Mouse (Mus musculus): ENCODE results near the gene 1700030K09Rik. TPM values are rescaled to one million over a fixed set of nuclear protein-coding genes. Genes with fewer than 3 reads are reported as not detected.

1700030K09Rik gene
- polyA plus RNA-seq, 1 experiment from 2014 or later: 11.3 TPM

DNA sequence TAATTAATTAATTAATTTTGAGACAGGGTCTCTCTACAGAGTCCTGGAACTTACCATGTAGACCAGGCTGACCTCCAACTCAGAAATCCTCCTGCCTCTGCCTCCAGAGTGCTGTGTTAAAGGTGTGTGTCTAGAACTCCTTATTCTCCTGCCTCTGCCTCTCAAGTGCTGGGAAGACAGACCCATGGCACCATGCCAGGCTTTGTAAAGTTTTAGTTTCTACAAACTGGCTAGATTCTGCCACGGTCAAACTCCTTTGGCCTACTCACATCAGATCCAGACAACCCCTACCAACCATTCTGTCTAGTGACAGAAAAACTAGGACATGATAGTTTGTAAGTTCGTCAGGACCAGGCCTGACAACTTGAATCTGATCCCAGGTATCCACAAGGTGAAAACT lies 47.3 kb downstream of the 1700030K09Rik start:
- no peak for TF ChIP-seq CTCF (IDR thresholded peaks at IDR 0.05)
- in situ Hi-C loops (cut with MboI; ENCODE audit: low pct_unique_long_range_greater_than_20kb): no loop called here
- no peaks in the 10 kb centered on the region for H3K27me3 ChIP-seq
- ChIA-PET POLR2A (no interaction called here), CTCF (no interaction called here)
- ATAC-seq (no peak), DNase-seq (ENCODE audit: low read depth, low spot score) (no peak)

DNA sequence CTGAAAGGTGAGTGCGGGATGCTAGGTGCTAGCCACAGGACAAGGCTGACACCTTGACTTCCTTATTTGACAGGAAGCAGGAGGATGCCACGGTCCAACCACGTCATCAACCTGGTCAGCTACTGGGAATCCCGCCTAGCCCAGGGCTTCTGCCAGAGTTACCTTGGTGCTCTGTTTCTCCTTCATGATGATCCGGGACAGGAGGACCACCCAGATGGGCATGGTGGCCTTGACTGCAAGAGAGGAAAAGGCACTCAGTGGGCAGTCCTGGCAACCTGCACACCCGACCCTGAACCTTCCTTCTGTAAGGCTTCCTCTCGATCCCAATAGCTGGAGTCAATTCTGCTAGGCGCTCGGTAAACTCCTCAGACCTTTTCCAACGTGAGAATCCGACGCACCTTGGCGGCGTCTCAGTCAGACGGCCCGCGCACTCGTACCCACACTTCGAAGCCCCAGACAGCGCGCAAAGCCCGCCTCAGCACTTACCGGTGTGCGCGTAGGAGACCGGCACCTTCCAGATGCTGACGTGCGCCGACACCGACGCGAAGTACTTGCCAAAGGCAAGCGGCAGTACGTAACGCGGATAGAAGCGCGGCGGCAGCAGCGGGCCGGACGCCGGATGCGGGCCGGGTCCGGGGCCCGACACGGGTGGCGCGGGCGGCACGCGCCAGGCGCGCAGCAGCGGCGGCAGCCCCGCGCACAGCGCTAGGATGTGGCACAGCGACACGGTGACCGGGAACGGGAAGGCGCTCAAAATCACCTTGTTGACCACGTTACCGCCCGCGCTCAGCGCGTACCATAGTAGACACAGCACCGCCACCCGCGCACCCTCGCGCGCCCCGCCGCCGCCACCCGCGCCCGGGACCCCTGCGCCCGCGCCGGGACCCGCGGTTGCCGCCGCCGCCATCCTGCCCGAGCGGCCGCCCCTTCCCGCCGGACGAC lies 48.3 kb downstream of the 1700030K09Rik start, which contains the start of gene Slc35e1:
Gene Slc35e1, minus strand, starts transcription at position 935 of the 942 bp plus-strand sequence.
- ChIA-PET POLR2A (no interaction called here), CTCF (no interaction called here)
- H3K27me3 ChIP-seq: no peaks in the 10 kb centered on the region
- no peak for TF ChIP-seq CTCF (IDR thresholded peaks at IDR 0.05)
- in situ Hi-C loops (cut with MboI; ENCODE audit: low pct_unique_long_range_greater_than_20kb): no loop called here
- DNase-seq (ENCODE audit: low read depth, low spot score) (no peak), ATAC-seq (peak; percentile 26)

DNA sequence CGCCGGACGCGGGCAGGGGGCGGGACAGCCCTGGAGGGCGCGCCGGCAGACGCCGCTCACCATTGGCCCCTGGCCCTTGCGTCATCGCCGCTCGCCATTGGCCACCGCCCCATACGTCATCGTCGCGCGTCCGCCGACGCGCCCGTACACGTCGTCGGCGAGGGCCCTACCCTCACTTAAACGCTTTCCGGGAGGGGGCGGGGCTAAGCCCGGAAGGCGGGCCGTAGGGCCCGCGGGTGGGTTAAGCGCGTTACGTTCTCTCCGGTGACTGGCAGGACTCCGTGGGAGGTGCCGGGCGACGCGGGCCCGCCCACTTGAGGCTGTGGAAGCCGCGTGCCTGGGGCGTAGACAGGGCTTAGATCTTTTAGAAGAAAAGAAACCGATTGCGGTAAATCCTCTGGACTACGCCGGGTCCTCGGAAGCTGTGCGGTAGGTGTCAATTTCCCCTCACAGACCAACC lies 49.0 kb downstream of the 1700030K09Rik start:
- DNase-seq (ENCODE audit: low read depth, low spot score) (peak; percentile 83), ATAC-seq (peak; percentile 93)
- ChIA-PET POLR2A (no interaction called here), CTCF (no interaction called here)
- in situ Hi-C loops (cut with MboI; ENCODE audit: low pct_unique_long_range_greater_than_20kb): no loop called here
- H3K27me3 ChIP-seq: no peaks in the 10 kb centered on the region
- no peak for TF ChIP-seq CTCF (IDR thresholded peaks at IDR 0.05)

DNA sequence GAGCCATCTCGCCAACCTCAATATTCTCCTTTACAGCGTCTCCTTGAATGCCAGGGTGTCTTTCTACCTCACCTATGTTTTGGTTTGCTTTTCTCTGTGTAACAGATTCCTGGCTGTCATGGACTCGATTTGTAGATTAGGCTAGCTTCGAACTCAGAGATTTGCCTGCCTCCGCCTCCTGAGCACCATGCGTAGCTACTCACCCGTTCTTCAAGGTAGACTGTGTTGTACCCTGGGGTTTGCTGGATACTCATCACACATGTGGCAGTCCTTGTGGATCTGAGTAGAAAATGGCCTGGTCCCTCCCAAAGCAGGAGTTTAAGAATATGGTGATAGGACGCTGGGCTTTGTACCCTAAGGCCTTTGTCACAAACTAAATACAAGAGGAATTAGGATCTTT lies 49.7 kb downstream of the 1700030K09Rik start:
- ChIA-PET POLR2A (no interaction called here), CTCF (no interaction called here)
- in situ Hi-C loops (cut with MboI; ENCODE audit: low pct_unique_long_range_greater_than_20kb): no loop called here
- TF ChIP-seq CTCF (IDR thresholded peaks at IDR 0.05): no peak
- DNase-seq (ENCODE audit: low read depth, low spot score): no peak
- ATAC-seq: no peak
- no peaks in the 10 kb centered on the region for H3K27me3 ChIP-seq

DNA sequence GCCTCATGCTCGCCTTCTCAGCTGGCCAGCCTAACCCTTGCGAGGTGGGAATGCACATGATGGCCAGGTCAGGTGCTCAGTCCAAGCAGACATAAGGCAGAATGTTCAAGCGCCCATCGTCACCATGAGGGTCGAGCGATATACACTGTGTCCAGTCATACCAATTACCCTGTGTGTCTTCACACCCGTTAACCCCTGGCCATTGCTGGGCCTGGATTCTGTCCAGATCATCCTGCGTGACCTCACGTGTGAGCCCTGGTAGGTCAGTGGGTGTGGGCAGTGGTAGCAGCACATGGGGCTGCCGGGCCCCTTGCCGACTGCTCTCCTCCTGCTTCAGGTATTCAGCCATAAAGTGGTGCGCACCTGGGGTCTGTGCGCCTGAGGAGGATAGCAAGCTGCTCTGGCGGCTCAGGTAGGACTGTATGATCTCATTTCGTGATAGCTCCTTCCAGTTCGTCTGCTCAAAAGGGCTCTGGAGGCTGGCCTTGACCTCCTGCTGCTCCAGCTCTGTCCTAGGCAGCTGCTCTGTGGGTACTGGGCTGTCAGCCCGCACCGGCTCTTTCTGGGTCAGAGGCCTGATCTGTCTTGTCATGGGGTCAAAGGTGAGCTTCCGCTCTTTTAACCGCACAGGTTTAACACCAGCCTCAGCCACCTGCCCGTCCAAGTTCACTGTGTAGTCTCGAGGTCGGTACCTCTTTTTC lies 51.9 kb downstream of the 1700030K09Rik start:
- no peaks in the 10 kb centered on the region for H3K27me3 ChIP-seq
- DNase-seq (ENCODE audit: low read depth, low spot score) (no peak), ATAC-seq (no peak)
- CTCF ChIA-PET: interaction anchor here (1.1 kb wide), 1 partner anchor 54 kb away, joined by 3 read pairs; no protein-coding TSS in a partner anchor
- POLR2A ChIA-PET: interaction anchor here (1.2 kb wide), 1 partner anchor 21 kb away, joined by 4 read pairs; the partner anchor contains the start of gene Cherp
- TF ChIP-seq CTCF (IDR thresholded peaks at IDR 0.05): no peak
- in situ Hi-C loops (cut with MboI; ENCODE audit: low pct_unique_long_range_greater_than_20kb): loop anchor here (5.0 kb wide), 1 partner anchor 52 kb away; the partner anchor contains the start of gene Med26

DNA sequence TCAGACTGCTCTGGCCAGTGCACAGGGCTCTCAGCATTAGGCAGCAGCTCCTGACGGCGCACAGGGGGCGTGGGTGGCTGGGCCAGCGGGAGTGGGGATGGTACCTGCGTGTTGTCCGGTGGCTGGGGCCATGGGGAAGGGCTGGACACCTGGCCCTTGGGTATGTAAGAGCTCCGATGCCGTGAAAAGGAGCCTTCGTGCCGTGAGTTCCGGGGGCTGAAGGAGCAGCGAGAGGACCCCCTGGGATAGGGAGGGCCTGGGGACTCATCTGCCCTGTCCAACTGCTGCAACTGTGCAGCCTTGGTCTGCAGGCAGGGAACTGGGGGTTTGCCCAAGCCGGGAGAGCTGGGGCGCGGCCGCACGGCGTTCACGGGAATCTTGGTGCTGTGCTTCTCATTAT lies 52.5 kb downstream of the 1700030K09Rik start:
- in situ Hi-C loops (cut with MboI; ENCODE audit: low pct_unique_long_range_greater_than_20kb): loop anchor here (5.0 kb wide), 1 partner anchor 51 kb away; the partner anchor contains the start of gene Med26
- TF ChIP-seq CTCF (IDR thresholded peaks at IDR 0.05): no peak
- DNase-seq (ENCODE audit: low read depth, low spot score) (no peak), ATAC-seq (no peak)
- ChIA-PET POLR2A (interaction anchor here (0.7 to 1.2 kb wide), 2 partner anchors 16 to 22 kb away, joined by 3 to 4 read pairs; partner anchors contain the start of gene Cherp), CTCF (interaction anchor here (1.1 kb wide), 1 partner anchor 53 kb away, joined by 3 read pairs; no protein-coding TSS in a partner anchor)
- no peaks in the 10 kb centered on the region for H3K27me3 ChIP-seq

DNA sequence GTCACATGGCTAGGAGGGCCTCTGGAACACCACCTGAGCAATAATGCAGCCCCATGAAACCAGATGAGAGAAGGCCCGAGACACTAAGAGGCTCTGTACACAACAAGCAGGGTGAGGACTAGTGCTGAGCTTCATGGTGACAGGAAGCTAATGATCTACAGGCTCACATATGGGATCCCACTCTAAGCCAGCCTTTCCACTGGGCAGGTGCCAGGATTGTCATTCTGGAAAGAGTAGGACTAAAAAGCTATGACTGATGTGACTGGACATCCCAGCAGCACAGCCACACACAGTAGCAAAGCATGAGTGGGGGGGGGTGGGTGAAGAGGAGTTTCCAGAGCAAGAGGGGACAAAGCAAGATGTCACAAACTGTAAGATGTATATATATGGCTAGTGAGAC lies 54.2 kb downstream of the 1700030K09Rik start:
- ChIA-PET CTCF (interaction anchor here (1.0 to 1.1 kb wide), 2 partner anchors 14 to 63 kb away, joined by 3 read pairs; no protein-coding TSS in a partner anchor), POLR2A (interaction anchor here (1.0 kb wide), 1 partner anchor 9 kb away, joined by 4 read pairs; no protein-coding TSS in a partner anchor)
- in situ Hi-C loops (cut with MboI; ENCODE audit: low pct_unique_long_range_greater_than_20kb): loop anchor here (5.0 kb wide), 1 partner anchor 49 kb away; the partner anchor contains the start of gene Med26
- ATAC-seq: no peak
- no peaks in the 10 kb centered on the region for H3K27me3 ChIP-seq
- TF ChIP-seq CTCF (IDR thresholded peaks at IDR 0.05): no peak
- DNase-seq (ENCODE audit: low read depth, low spot score): no peak

DNA sequence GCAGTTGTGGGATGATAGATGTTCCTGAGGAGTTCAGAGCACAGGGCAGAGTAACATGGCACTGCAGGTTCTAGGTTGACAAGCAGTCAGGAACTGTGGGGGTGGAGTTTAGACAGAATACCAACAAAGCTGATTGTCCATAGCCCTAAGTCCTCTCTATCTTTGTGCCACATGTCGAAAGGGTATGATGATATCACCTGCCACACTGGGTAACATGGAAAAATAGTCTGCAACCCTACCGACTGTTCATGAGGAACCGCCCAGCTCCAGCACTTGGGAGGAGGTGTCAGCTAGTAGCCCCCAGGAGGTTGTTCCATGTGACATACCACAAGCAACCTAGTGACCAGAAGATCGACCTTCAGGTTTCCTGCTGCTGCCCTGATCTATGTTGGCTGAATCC lies 54.8 kb downstream of the 1700030K09Rik start:
- TF ChIP-seq CTCF (IDR thresholded peaks at IDR 0.05): no peak
- ATAC-seq (no peak), DNase-seq (ENCODE audit: low read depth, low spot score) (no peak)
- H3K27me3 ChIP-seq: no peaks in the 10 kb centered on the region
- ChIA-PET POLR2A (interaction anchor here (1.0 kb wide), 1 partner anchor 8 kb away, joined by 4 read pairs; no protein-coding TSS in a partner anchor), CTCF (interaction anchor here (0.8 to 1.1 kb wide), 3 partner anchors 14 to 63 kb away, joined by 3 read pairs; no protein-coding TSS in a partner anchor)
- in situ Hi-C loops (cut with MboI; ENCODE audit: low pct_unique_long_range_greater_than_20kb): loop anchor here (5.0 kb wide), 1 partner anchor 49 kb away; the partner anchor contains the start of gene Med26

DNA sequence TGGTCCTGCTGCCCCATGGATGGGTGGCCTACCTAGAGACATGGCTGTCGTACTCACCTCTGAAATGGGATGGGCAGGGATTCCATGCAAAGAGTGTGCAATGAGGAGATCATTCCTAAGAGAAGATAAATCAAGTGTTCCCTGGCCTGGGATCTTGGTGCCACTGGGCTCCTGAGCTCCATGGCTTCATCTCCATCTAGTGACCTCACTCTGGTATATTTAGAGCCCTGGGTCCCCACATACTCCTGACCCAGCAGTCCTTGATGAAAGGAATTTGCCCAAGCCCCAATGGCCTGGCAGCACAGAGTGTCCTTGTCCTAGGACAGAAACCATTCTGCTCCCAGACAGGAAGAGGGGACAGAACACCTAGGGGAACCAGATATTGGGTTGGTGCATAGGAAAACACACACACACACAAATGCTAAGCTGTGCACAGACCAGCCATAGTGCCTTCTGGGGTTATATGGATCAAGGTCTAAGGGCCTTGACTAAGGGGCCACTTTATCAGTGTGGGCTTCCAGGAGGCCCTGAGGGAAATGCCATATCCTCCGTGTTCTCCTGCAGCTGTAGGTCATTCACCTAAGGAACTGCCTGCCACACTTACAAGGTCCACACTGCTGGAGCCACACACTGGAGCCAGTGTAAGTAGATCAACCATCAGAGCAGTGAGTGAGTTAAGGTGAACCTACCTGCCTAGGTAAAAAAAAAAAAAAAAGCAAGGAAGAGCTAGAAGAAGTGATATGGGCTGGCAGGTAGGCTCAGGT lies 56.0 kb downstream of the 1700030K09Rik start:
- CTCF ChIA-PET: interaction anchor here (1.0 kb wide), 1 partner anchor 19 kb away, joined by 3 read pairs; no protein-coding TSS in a partner anchor
- TF ChIP-seq CTCF (IDR thresholded peaks at IDR 0.05): no peak
- in situ Hi-C loops (cut with MboI; ENCODE audit: low pct_unique_long_range_greater_than_20kb): loop anchor here (5.0 kb wide), 1 partner anchor 48 kb away; the partner anchor contains the start of gene Med26
- H3K27me3 ChIP-seq: no peaks in the 10 kb centered on the region
- POLR2A ChIA-PET: interaction anchor here (0.6 kb wide), 1 partner anchor 11 kb away, joined by 3 read pairs; no protein-coding TSS in a partner anchor
- ATAC-seq (no peak), DNase-seq (ENCODE audit: low read depth, low spot score) (no peak)

Measured in Patski (cell line).